Mouse (Mus musculus) cerebellum, postnatal 25 days (tissue): ENCODE measurements at regions not wholly inside any gene's neighbourhood (a gene's known extent, or its start where the extent isn't known, plus 50 kb on each side); places are given as distances from the start of the nearest gene placed in this dataset.
"Not testable (repeated sequence)": the region's sequence is repeated elsewhere in the genome, so short reads cannot be mapped to it uniquely, and the experiment has no call there.

Experiments
- DNase-seq, 2 experiments: peaks; one replicate each; pipeline ENCODE4 v3.0.0; 2021; ENCODE audit warnings: mixed read lengths in 2 of 2

- peak; percentile 6 to 7 for DNase-seq
Measured at GRCm38 (mm10) chr8:100206557-100207349, 790.5 kb upstream of the Cdh8 start.

- DNase-seq, result no peak
Measured at GRCm38 (mm10) chr8:100193228-100193627, 777.0 kb upstream of the Cdh8 start.

- no peak for DNase-seq
Measured at GRCm38 (mm10) chr8:100190698-100191097, 774.4 kb upstream of the Cdh8 start.

- DNase-seq, result no peak
Measured at GRCm38 (mm10) chr8:100187976-100188375, 771.7 kb upstream of the Cdh8 start.

GRCm38 (mm10) chr8:100176502-100176901 is 760.2 kb upstream of the Cdh8 start:
- DNase-seq, result no peak

- DNase-seq, result no peak
Measured at GRCm38 (mm10) chr8:100145411-100145810, 729.1 kb upstream of the Cdh8 start.

- no peak for DNase-seq
Measured at GRCm38 (mm10) chr8:100144124-100144680, 727.9 kb upstream of the Cdh8 start.

- peak; percentile 4 to 8 for DNase-seq
Measured at GRCm38 (mm10) chr8:100104412-100105365, 688.4 kb upstream of the Cdh8 start.

GRCm38 (mm10) chr8:100101957-100102356 is 685.7 kb upstream of the Cdh8 start:
- no peak for DNase-seq

GRCm38 (mm10) chr8:100072059-100072729 is 655.9 kb upstream of the Cdh8 start:
- no peak for DNase-seq

GRCm38 (mm10) chr8:100069761-100070160 is 653.5 kb upstream of the Cdh8 start:
- DNase-seq, result no peak

- no peak for DNase-seq
Measured at GRCm38 (mm10) chr8:100038931-100039330, 622.7 kb upstream of the Cdh8 start.

- DNase-seq, result no peak
Measured at GRCm38 (mm10) chr8:100034474-100034873, 618.2 kb upstream of the Cdh8 start.

- DNase-seq, result not testable (repeated sequence)
Measured at GRCm38 (mm10) chr8:100030358-100030757, 614.1 kb upstream of the Cdh8 start.

GRCm38 (mm10) chr8:100015638-100016037 is 599.4 kb upstream of the Cdh8 start:
- no peak for DNase-seq

GRCm38 (mm10) chr8:99999554-99999953 is 583.3 kb upstream of the Cdh8 start:
- no peak for DNase-seq

GRCm38 (mm10) chr8:99983696-99984095 is 567.4 kb upstream of the Cdh8 start:
- no peak for DNase-seq

GRCm38 (mm10) chr8:99954697-99955096 is 538.4 kb upstream of the Cdh8 start:
- no peak for DNase-seq

- no peak for DNase-seq
Measured at GRCm38 (mm10) chr8:99953876-99954275, 537.6 kb upstream of the Cdh8 start.

- DNase-seq, result no peak
Measured at GRCm38 (mm10) chr8:99933159-99933558, 516.9 kb upstream of the Cdh8 start.
